Mouse (Mus musculus) spleen, adult 2 months (tissue): ENCODE data around the gene Gm11060.

Experiments
- CTCF ChIP-seq: fragments of 200-500 bp; IDR thresholded peaks from 2 replicates; pipeline ENCODE4 v1.5.1; 2011; ENCODE audit warnings: mild to moderate bottlenecking, inconsistent platforms; ENCODE audit not compliant: insufficient read depth, insufficient read length, insufficient replicate concordance; ENCODE audit errors: extremely low read depth
- POLR2A ChIP-seq: fragments of 200-500 bp; IDR thresholded peaks from 2 replicates; pipeline ENCODE4 v1.6.1; 2011; ENCODE audit warnings: low read depth, low read length, inconsistent platforms

DNA sequence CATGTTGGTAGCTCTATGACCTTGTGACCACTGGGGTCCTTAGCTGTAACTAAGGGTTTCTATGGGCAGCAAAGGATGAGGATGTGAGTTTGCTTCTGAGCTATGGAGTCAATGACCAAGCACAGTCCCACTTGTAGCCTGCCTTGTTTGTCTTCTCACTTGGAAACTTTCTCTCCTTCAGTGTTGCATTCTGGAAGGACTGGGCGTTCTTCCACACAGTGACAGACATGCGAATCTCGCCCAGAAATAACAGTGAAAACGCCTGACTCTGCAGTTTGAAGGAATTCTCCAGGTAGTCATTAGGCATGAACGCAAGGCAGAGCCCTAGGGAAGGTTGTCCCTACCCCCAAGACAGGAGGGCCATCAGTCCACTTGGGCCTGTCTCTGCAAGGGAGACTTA, 827 bp upstream of the Gm11060 start:
- TF ChIP-seq POLR2A (no peak), CTCF (no peak)
